Mouse (Mus musculus) myocyte (in vitro differentiated cells): ENCODE results near the gene Ms4a7.

ENCODE experiments used
- CEBPB ChIP-seq: IDR thresholded peaks from 2 replicates; pipeline ENCODE4 v1.6.1; 2011; ENCODE audit warnings: mild to moderate bottlenecking, moderate library complexity; ENCODE audit not compliant: poor library complexity, insufficient read depth, severe bottlenecking
- E2F4 ChIP-seq: IDR thresholded peaks from one replicate; pipeline ENCODE4 v1.6.1; 2011; ENCODE audit warnings: mild to moderate bottlenecking, control low read depth, moderate library complexity; ENCODE audit not compliant: insufficient read depth
- MAX ChIP-seq: IDR thresholded peaks from one replicate; pipeline ENCODE4 v1.6.1; 2011; ENCODE audit warnings: low read depth, mild to moderate bottlenecking, control low read depth
- POLR2A ChIP-seq: IDR thresholded peaks from one replicate; pipeline ENCODE4 v1.6.1; 2011; ENCODE audit warnings: low read depth, mild to moderate bottlenecking, control low read depth, moderate library complexity; ENCODE audit not compliant: insufficient read length
- POLR2AphosphoS2 ChIP-seq: IDR thresholded peaks from one replicate; pipeline ENCODE4 v1.6.1; 2011; ENCODE audit warnings: low read depth, control low read depth; ENCODE audit not compliant: insufficient read length
- REST ChIP-seq: IDR thresholded peaks from one replicate; pipeline ENCODE4 v1.6.1; 2011; ENCODE audit warnings: mild to moderate bottlenecking, control low read depth, moderate library complexity; ENCODE audit not compliant: insufficient read depth, insufficient read length
- SRF ChIP-seq: IDR thresholded peaks from one replicate; pipeline ENCODE4 v1.6.1; 2011; ENCODE audit warnings: low read depth; ENCODE audit not compliant: control insufficient read depth, insufficient read length
- TCF12 ChIP-seq: IDR thresholded peaks from one replicate; pipeline ENCODE4 v1.6.1; 2011; ENCODE audit warnings: mild to moderate bottlenecking, control low read depth; ENCODE audit not compliant: poor library complexity, insufficient read depth, severe bottlenecking
- USF1 ChIP-seq: IDR thresholded peaks from one replicate; pipeline ENCODE4 v1.6.1; 2011; ENCODE audit warnings: low read depth, mild to moderate bottlenecking, control low read depth, moderate library complexity

DNA sequence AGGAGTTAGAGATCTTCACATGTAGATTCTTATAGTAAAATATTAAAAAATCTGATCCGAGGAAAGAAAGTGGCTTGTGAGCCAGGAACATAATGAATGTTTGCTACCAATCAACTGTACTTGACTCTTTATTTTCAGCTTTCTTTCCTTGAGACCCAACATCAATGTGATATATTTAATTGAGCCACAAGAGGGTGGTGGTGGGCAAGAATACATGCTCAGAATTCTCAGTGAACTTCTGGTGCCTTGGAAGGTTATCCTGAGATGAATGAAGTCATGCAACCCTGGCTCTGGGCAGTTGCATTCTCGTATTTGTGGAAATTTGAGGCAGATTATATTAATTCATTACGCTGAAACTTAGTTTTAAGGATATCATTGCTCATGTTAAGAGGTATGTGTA, 15.9 kb upstream of the Ms4a7 start:
- no peak for TF ChIP-seq POLR2A
- no peak for TF ChIP-seq USF1
- TF ChIP-seq POLR2AphosphoS2: no peak
- no peak for TF ChIP-seq TCF12
- TF ChIP-seq CEBPB: no peak
- no peak for TF ChIP-seq SRF
- TF ChIP-seq REST: no peak
- TF ChIP-seq MAX: no peak
- no peak for TF ChIP-seq E2F4
